Mouse (Mus musculus) A20 (cell line): Measurements from ENCODE around the gene Stx3.

ENCODE experiments used
- DNase-seq: peaks from one replicate; pipeline ENCODE4 v3.0.0-alpha.2; 2011; ENCODE audit warnings: low read depth, low spot score

Stx3 gene

DNA sequence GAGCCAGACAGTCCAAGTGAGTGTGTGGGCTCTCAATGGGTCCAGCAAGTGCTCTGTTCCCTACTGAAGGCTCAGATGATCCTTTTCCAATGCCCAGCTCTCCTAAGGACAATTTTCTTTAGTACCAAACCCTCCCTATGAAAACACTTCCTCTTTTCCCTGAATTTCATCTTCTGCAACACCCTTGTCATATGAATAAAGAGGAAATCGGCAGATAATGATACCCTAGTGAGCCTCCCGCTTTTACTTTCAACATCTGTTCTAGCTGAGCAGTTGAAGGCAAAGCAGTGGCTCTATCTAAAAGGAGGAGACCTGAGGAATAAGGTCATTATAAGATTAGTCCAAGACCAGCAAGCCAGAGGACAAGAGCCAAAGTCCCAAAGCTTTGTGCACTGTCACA is 10.8 kb downstream of the Stx3 start:
- no peak for DNase-seq

DNA sequence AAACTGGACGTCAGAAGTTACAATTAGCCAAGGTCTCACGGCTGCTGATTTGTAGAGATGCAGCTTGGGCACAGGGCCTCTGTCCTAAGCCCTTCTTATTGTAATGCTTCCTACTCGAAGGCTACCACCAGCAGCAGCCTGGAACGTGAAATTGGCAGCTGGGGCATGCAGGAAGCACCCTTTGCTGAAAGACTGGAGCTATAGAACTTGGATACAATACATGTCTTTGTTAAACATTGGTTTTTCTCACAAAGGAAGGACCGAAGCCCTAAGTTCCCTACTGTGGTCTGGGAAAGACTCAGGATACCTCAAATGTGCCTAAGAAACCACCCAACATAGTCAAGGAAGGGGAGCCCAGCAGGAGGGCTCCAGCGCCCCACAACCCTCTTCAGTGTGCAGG is 11.4 kb downstream of the Stx3 start:
- no peak for DNase-seq

DNA sequence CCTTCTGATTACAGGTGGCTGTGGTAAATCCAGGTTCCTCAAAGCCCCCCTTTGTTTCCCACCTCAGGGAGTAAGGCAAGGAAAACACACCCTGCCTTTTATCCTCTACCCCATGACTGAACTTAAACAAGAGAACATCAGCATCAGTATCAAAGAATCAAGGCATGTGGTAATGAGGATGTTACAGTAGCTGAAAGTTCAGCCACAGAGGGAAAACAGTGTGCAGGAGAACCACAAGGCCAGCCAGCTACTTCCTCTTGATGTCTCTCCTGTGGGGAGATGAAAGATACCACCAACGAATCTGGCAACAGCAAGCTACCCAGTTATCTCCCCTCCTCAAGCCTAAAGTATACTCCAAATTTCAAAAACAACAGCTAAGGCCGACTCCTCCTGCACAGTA is 12.0 kb downstream of the Stx3 start:
- DNase-seq: no peak

DNA sequence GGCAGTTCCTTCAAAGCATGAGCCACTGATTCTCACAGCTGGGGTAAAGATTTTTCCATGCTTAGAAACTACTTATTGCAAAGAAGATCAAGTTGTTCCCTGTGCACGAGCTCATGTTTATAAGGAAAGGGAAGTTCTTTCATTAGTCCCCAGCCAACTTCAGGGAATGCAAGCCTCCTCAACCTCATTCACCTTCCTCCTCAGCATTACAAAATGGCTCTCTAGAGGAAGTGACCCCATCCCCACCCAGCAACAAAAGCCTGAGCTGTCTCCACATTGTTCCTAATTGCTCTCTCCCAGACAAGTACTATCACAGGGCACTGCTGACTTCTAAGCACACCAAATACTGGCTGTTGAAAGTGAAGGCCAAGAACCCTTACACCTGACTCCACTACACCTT is 14.8 kb downstream of the Stx3 start:
- no peak for DNase-seq

DNA sequence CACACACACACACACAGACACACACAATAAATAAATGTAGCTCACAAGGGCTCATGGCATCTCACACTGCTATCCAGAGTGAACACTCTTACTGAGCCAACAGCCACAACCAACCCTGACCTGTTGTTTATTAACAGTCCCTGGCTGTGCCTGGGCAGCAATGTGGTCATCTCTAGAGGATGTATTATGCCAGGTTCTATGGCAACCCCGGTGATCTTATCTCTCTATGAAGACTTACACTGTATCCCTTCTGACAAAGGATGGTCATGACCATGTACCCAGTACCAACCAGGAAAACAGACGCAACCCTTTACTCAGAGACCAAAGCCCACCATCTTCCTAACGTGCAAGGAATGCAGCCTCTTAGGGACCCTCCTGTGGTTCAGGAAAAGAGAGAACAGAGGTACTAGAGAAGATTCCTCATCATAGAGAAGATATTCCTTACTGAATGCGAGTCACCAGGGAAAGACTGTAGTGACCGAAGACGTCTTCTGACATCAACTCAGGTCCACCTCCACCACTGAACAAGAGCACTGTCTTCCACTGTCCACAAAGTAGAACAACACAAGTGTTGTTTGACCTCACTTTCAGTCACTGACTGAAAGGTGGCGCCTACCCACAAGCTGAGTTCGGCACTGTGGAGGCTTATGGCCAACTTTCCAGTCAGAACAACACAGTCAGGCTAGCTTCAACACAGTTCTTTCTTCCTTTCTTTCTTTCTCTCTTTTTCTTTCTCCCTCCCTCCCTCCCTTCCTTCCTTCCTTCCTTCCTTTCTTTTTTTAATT is 18.5 kb downstream of the Stx3 start:
- DNase-seq: no peak

DNA sequence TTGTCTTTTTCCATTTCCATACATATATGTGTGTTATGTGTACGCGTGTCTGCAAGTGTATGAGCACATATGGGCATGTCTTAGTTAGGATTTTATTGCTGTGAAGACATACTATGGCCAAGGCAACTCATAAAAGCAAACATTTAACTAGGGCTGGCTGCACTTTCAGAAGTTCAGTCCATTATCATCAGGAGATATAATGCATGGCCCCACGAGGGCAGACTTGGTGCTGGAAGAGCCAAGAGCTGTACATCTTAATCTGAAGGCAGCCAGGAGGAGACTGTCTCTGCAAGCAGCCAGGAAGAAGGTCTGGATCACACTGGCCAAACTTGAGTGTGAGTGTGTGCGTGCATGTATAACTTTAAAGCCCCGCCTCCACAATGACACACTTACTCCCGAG is 24.8 kb downstream of the Stx3 start:
- no peak for DNase-seq

DNA sequence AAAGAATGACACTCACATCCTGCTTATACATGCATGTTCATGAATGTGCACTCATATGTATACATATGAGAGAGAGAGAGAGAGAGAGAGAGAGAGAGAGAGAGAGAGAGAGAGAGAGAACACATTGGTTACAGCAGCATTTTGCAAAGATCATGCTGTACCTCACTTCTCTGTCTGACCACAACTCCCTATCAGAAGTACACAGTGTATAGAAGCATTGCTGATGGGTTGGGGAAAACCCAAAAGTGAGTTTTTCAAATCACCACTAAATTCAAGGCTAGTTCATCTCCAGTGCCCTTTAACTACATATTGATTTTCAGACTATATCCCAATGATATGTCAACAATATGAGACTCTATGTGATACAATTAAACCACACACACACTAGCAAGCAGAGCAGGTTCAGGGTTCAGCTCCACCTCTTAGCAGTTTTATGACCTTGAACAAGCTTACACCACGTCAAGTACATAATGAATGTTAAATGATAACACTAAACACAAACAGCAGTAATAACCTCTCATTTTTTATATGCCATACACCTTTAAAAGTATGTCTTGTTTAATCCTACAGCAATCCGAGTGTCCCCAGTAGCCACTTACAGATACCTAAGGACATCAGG is 25.4 kb downstream of the Stx3 start:
- no peak for DNase-seq

DNA sequence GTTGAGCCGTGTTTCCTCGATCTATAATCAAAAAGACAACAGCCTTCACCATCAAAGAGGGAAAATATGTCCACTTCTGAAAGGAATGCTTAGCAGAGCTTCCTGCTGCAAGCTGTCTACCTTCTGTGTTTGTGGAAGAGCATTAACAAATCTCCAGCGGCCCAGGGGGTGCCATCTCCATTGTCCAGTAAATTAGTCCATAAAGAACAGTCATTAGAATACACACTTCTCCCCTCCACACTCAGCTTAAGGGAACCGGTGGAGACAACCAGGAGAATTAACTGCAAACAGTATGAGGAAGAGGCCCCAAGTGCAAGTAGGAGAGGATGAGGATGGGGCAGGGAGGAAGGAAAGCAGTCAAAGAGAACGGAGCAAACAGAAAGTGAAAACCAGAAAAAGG is 27.4 kb downstream of the Stx3 start:
- DNase-seq: no peak

DNA sequence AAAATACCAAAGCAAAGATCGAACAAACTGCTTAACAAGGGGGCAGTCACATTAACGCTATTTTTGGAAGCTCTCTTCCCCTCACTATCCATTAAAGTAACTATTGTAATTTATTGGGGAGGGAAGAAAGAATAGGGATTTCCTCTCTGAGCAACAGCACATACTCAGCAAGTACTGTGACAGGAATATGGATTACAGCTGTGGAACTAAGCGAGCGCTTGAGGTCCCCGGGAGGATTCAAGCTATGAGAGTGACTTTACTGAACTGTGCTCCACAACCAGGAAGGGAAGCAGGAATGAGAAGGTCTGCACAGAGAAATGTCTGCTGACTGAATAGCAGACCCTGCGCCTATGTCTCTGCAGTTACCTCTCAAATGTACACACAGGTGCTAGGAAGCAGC is 30.3 kb downstream of the Stx3 start:
- no peak for DNase-seq

DNA sequence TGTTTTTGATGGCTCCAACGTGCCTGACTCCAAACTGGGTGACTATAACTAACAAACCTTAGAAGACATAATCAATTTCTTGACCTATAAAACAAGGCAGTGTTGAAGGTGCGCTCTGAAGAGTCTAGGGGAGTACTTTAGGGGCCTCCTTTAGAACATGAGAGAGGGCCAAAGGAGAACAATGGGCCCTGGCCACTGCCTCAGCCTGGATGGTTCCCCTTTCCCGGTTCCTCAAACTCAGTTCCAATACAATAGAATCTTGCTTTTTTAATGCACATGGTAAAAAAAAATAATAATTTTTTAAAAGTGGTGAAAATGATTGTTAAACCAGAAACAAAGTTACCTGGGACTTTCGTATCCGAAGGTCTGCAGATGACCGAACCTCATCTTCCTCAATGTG is 31.4 kb downstream of the Stx3 start:
- no peak for DNase-seq

DNA sequence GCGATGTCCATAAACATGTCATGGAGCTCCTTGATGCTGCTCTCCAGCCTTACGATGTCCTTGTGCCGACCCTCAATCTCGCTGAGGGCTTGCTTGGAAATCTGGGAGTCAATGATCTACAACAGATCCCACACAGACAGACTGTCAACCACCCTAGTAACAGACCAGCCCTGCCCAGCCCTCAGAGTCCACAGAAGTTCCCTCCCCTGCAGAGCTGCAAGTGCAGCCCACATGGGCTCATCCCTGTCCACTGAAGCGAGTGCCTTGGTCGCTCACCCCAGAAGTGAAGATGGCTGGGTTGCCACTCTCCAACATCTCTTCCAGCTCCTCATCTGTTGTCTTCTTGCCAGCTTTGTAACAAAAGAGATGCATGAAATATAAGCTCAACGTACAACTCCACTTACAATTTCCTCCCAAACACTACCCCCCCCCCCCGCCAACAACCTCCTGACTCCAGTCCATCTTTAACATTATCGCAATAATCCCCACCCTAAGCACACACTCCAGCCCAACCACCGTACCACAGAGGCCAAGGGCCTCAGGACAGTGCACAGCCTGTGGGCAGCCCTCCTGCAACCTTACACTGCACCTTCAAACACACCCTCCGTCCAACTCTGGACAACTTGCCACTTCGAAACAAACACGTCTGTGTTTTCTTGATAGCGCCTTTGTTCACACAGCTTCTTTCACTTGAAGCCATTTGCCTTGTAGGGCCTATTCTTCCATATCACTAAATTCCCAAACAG is 33.6 kb downstream of the Stx3 start:
- DNase-seq: no peak

DNA sequence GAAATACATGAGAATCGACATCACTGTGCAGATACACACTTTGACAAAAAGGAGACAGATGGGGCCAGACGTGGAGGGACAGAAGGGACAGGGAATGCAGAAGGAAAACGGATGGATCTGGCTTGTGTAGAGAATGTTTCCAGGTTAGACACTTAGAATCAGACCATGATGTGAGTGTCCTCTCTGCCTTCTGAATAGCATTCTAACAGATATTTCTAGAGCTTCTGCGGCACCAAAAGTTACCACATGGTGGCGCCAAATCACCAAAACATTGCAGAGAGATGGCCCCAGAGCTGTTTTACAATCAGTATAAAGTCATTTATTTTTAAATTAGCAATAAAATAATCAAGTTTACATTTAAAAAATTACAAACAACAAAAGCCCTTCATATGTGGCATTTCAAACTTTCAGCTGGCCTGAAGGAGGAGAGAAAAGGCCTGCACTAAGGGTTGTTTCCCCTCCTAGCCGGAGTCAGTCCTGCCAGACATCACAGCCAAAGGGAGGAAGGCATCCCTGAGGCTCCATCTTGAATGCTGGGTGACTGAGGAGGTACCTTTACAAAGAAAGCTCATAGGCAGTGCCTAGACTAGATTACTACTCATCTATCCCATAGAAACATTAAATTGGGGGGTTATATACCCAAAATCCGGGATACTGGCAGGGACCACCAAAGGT is 41.9 kb downstream of the Stx3 start:
- DNase-seq: peak; percentile 60

DNA sequence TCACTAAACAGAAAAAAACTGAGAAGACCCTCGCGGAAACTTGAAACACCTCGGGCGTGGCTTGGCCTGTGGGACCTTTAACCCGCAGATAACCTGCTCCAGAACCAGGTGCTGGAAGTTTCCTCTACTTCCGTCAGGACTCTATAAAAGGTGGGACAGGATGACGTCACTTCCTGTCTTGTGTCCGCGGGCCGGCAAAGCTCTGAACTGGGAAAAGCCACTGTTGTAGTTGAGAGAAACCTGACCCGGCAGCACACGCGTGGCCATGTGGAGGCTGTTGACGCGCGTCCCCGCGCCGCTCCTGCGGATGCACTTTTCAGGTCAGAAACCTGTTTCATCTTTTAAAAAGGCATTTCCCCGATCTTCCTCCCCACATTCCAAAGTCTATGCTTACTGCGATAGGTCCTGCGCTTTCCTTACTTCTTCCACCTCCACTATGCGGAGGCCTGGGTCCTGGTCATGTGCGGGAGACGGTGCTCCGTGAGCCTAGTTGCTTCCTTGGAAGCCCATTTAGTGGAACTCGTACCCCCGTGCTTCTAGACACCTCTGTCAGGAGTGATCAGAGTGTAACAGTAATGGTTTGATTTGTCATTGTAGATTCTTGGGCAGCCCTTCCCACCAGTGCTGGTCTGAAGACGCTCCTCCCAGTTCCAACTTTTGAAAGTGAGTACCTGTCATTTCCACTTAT is 48.9 kb downstream of the Stx3 start, which contains the start of gene Mrpl16:
Gene Mrpl16 (plus strand): TSS at position 187 of the 688 bp plus-strand sequence.
- peak; percentile 93 for DNase-seq

DNA sequence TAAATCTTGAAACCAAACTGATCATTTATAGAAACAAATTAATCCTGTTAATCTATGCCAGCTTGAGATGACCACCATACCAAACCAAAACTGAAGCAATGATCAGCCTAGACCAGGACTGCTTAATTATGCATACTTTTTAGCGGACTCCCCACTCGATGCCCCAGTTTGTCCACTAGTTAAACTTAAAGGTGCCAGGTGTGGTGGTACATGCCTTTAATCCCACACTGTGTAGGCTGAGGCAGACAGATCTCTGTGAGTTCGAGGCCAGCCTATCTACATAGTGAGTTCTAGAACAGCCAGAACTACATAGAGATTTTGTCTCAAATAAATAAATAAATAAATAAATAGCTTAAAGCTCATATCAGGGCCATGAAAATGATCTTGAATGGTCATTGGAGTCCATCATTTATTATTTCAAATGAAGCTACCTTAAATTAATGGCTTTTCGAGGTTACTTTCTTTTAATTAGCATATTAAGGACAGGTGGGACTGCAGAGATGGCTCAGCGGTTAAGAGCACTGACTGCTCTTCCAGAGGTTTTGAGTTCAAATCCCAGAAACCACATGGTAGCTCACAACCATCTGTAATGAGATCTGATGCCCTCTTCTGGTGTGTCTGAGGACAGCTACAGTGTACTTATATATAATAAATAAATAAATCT is 49.8 kb downstream of the Stx3 start:
- peak; percentile 9 for DNase-seq

DNA sequence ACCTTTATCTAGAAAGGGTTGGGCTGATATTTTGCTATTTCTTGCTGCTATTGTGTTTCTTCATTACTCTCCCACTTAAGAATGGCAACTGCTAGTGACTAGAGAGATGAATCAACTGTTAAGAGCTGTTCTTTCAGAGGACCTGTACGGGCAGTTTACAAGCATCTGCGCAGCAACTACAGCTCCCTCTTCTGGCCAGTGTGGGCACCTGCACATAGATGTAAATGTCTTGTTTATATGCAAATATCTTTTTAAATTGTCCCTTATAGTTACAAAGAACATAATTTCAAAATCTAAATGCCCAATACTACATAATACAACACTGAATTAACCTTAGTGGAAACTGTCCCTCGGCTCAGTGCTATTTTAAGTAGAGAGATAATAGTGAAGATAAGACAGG is 51.0 kb downstream of the Stx3 start:
- peak; percentile 78 for DNase-seq

DNA sequence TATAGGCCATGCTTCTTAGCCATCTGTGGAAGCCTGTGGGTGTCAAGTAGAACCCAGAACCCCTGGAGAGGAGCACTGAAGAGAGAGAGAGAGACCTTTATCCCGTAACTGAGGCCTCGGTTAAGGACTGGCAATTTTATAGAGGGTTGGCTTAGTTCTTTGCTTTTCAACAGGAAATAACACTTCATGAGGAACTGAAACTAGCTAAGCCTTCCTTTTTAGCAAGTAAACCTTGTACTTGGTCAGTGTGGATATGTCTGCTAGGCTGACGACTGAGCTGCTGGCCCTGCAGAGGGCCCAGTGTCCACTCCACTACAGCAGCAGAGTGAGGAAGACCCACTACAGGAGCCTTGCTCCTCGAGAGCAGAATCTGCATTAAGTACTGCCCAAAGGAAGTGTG is 52.8 kb downstream of the Stx3 start:
- DNase-seq: peak; percentile 84

DNA sequence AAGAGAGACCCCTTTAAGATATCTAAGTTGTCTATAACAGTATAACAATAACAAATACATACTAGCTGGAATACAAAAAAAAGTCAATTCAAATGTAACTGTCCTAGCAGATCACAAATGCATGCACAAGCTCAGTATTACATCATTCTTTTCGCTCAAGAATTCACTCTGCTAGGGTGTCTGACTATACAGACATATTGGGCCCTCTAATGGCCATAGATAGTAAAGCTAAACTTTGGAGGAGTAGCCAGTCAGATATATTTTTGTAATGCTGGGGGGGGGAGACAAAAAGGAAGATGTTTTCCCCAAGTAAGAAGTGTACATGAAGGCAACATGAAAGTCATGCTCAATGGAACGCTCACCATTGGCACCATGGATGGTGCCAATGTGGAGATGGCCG is 54.1 kb downstream of the Stx3 start:
- peak; percentile 36 for DNase-seq

DNA sequence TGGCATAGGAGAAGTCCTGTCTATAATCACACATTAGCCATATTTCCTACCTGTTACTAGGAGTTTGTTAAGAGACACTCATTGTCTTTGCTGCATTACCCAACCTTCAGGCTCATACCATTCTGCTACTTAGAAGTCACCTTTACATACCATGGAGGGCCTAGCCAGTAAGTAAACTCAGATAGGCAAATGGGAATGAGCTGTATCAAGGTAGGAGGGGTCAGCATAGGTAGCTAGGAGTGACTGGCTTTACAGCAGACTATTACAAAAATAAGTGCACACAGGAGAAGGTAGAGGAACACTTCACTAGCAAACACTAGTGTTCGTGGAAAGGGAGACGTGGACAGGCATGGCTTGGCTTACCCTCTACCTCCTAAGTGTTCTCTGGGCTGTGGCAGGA is 71.9 kb downstream of the Stx3 start, which contains the start of gene Gif:
Gene Gif (plus strand): TSS at position 257 of the 400 bp plus-strand sequence.
- DNase-seq: no peak

DNA sequence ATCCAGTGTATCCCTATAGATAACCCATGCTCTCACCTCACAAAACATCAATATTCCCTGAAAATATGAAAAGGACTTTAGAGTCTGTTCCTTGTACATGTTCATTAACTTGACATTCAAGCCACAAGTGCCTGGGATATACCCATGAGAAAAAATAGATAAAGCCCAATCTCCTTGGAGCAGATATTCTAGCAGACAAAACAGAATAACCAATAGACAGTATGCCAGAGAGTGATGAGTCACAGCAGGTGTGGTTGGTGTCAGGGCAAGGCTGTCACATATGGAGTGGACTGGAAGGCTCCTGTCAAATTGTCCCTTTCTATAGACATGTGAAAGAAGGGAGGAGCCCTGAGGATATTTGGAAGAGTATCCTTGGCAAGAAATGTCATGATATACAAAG is 73.5 kb downstream of the Stx3 start:
- no peak for DNase-seq

DNA sequence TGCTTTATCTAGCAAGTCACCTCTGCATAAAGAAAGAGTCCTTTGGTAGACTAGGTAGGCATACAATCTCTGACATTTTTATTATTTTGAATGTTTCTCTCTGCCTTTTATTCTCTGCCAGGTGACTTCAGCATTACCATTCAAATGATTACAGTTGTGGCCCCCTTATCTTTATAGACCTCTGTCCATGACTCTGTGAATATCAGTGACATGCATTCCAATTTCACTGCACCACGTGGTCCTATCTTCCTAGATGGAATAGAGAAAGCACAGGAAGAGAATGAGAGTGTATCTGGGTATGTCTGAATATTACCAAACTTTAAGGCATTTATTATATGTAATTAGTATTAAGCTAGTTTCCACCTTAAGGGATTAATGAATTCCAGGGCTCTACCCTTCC is 82.7 kb downstream of the Stx3 start:
- no peak for DNase-seq

DNA sequence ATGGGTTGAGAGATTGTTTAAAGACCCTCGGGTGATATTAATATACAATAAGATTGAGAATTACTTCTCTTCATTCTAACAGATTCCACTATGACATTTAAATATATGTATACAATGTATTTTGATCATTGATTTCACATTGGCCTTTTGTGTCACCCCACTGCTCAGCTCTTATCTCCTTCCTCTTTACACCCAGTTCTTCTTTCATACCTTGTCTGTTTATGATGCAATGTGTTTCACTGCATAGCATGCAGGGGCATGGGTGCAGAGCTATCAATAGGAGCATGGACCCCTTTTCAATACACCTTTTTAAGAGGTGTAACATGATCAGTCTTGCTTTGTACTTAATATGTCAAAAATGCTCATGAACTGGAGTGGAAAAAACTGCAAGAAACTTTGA is 88.9 kb downstream of the Stx3 start:
- peak; percentile 8 for DNase-seq
